Mouse (Mus musculus) urinary bladder, postnatal 36 days (tissue): Measurements from ENCODE around the gene Asb6.

ENCODE experiments used
- DNase-seq, 2 experiments: peaks; one replicate each; pipeline ENCODE4 v3.0.0; 2022; ENCODE audit warnings: low spot score in 2 of 2, mixed read lengths in 1 of 2

Asb6 gene

DNA sequence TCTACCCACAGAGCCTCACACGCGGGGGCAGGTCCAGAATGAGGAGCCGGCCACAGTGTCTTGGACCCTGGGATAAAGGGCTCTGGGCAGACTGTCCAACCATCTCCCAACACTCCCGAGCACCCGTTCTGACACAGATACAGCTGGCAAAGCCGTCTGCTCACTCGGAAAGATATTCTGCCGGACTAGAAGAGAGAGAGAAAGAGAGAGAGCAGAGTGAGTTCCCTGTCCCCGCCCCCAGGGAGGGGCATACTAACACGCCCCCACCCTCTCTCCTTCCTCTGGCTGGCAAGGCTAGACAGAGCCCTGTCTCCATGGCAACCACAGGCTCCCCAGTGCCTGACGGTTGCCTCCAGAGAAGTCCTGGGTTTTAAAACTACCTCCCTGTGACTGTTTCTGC lies 33.8 kb downstream of the Asb6 start:
- peak; percentile 65 to 73 for DNase-seq

DNA sequence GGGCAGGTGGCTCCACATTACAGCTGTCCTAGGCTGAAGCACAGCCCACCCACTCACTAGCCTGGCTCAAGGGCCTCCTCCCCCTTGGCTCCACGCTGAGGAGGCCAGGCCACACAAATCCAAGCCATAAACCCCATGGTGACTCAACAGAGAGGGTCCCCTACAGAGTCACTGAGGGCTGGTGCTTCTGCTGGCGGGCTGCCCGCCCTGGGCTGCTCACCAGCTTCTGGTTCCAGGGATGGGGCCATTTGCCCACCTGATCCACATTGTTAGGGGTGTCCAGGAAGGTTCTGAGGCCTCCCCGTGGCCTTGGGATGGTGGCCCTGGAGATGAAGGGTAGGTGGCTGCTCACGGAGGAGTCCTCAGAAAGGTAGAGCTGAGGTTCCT lies 34.3 kb downstream of the Asb6 start:
- no peak for DNase-seq

DNA sequence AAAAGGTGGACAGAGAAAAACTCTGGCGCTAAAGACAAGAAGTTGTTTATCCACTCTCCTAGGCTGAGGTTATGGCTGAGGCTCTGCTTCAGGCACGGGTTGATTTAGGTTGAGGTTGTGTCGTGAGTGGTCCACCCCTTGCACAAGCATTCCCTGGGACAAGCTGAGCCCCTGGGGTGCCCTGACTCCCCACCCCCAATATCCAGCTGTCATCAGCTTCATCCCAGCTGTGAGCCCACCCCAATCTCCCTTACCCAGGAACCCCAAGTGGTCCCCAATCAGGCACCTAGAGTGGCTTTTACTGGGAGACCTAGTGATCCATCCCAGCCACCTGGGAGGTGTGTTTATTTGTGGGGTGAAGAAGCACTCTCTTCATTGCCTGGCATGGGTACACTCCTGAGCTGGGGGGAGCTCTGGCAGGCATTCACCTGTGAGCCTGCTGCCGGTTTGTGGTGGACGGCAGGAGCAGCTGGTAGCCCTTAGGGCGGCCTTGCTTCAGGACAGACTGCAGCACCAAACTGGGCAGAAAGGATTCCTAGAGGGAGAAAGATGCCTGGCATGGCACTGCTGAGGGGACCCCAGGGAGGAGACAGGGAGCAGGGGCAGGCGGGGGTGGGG lies 34.8 kb downstream of the Asb6 start:
- no peak for DNase-seq

GRCm38 (mm10) chr2:30794179-30795108 lies 35.7 kb downstream of the Asb6 start:
- peak; percentile 95 to 98 for DNase-seq

GRCm38 (mm10) chr2:30792061-30792460 lies 38.1 kb downstream of the Asb6 start:
- DNase-seq: no peak

DNA sequence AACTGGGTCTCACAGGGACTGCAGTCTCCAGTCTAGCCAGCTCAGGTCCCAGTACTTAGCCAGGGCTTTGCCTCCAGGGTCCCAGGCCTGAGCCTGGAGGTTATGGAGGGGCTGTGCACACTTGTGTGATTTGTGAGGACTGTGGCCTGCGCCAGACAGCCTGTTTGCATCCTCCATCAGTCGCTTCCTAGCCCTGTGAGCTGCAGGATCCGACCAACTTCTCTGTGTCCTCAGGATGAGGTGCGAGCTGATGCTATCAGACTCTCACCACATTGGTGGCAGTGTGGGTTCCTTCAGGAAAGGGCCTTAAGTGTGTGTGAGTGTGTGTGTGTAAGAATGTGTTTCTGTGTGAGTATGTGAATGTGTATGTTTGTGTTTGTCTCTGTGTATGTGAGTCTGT lies 42.7 kb downstream of the Asb6 start:
- DNase-seq: no peak

DNA sequence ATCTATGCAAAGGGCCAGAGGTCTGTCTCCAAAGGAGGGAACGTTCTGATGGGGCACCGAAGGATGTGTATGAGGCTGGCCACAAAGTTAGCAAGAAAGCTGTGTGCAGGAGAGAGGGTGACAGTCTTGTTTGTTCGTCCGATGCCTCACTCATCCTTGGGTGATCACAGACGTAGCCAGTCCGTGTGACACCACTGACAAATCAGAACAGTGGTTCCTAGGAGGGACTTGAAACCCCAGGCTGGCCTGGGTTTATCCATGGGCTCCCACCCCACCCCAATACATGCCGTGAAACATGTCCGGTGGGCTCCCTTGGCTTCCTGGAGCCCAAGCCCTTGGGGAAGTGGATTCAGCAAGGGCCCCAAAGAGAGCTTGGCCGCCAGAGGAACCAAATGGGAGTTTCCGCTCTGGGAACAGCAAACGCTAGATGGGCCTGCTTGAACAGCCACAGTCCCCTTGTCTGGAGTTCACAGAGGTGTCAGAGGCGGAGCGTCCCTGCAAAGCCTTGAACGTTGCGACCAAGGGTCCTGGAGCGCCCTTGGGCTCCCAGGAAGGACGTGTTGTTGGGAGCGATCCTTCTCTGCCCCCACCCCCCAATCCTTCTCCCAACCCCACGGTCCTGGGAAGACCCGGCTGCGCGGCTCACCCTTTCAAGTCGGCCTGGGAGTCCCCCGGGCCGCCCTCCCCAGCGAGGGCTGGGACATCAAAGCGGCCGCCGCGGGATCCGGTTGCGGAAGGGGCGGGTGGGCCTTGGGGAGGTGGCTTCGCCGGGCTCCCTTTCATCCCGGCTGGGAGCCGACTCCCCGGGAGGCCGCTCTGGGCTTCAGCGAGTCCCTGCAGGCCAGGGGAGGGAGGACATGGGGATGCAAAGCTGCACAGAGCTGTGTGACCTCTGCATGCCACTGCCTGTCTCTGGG lies 45.8 kb downstream of the Asb6 start:
- DNase-seq: no peak

DNA sequence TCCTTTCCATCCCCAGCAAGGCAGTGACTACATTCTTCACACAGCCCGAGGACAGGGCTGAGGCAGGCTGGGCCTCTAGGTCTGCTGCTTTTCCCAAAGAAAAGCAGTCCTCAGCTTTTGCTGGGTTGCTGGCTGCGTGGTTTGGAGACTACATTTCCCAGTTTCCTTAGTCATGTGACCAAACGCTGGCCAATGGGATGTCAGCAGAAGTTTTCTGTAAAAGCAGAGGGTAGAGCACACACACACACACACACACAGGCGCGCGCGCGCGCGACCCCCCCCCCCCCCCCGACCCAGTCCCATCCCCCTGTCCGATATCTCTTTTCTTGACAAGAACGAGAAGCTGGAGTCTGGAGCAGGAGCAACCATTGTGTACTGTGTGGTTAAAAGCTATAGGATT lies 46.8 kb downstream of the Asb6 start:
- DNase-seq: peak in 1 of 2 experiments; percentile 72

- no peak for DNase-seq
Measured at GRCm38 (mm10) chr2:30782312-30783290, 47.5 kb downstream of the Asb6 start.

DNA sequence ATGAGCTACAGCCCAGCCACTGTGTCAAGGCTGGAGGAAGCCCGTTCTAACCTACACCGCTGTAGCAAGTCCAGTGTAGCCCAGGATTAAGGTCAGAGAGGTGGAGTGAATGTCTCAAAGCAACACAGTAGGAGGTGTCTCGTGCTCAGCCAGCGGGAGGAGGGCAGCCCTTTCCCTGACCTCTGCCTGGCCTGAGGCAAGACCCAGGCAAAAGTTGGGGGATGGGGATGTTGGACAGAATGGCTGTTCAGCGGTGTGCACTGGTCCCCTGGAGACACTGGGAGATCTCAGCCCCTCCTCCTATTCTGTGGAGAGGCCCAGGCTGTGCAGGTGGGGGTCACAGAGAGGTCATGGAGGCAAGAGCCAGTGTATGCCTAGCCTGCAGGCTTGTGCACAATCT lies 50.9 kb downstream of the Asb6 start:
- no peak for DNase-seq

- DNase-seq: no peak
Measured at GRCm38 (mm10) chr2:30778235-30778634, 51.9 kb downstream of the Asb6 start.

DNA sequence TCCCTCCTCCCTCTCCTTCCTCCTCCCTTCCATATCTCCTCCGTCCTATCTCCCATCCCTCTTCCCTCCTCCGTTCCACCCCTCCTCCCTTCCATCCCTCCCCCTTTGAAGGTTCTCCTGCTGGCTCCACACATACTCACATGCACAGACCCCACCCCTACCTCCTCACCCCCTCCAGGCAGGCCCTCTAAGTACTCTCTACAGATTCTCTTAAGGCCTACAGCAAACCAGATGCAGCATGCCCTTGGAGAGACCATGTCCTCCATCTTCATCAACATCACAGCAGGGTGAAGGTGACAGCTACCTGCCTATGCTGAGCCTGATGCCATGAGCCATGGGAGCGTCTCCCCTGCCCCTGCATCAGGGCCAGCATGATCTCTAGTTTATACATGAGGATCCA lies 52.9 kb downstream of the Asb6 start:
- no peak for DNase-seq

- no peak for DNase-seq
Measured at GRCm38 (mm10) chr2:30775955-30776354, 54.2 kb downstream of the Asb6 start.

DNA sequence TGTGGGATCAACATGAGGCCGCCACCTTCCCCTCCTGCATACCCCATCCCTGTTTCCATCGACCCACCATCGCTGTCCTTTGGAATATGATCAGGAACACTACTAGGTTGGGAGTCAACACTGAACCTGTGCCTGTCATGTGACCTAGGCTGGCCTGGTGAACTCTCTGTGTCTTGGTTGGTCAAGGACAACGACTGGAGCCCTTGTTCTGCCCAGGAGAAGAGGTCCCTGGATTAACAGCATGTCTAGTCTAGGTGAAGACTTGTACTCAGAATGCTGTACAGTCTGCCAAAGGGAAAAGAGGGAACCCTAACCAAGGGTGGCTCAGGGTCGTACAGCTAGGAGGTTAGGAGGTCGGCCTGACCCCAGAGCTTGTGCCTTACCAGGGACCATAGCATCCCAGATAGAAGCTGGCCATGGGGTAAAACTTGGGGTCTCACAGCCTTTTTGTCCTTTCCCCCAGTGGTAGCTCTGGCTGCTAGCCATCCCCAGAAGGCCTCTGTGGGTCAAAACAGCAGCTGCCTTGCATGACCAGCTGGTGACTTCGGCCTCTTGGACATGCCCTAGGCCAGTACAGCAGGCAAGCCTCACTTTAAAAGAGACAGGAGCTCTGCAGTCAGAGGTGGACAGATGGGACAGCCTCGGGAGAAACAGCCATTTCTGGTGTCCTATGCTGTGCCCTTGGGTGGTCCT lies 56.7 kb downstream of the Asb6 start:
- no peak for DNase-seq
